Mouse (Mus musculus) heart, postnatal 25 days (tissue): ENCODE measurements at regions not wholly inside any gene's neighbourhood (a gene's known extent, or its start where the extent isn't known, plus 50 kb on each side); places are given as distances from the start of the nearest gene placed in this dataset.

Source experiments
- DNase-seq: peaks from one replicate; pipeline ENCODE4 v3.0.0; 2022; ENCODE audit warnings: low spot score
- intact Hi-C: fragments of 180-260 bp; cut with DNase I; formaldehyde crosslinking; loops from one replicate; pipeline ENCODE4 v1.15.1; 2025

- intact Hi-C loops: no loop called here
- no peak for DNase-seq
These were observed 335.3 kb downstream of the Sox9 start for GRCm38 (mm10) chr11:113117179-113117898.

GRCm38 (mm10) chr11:113120570-113120969, 338.5 kb downstream of the Sox9 start:
- intact Hi-C loops: no loop called here
- no peak for DNase-seq

DNA sequence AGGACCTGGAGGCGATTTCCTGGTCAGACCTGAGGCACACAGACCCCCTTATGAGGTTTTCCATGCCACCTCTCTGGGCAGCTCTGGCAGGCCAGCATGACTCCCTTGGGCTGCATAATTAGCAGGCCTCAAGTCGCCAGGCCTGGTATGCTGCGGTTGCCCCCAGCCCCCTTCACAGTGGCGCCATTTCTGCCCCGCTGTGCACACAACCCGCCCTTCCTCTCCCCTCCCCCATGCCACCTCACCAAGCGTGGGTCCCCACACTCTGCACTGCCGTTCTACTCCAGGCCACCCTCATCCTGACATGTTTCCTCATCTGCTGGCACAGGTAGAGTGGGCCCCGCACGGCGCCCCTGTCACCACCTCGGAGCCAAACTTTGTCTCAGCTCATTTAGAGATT, 339.3 kb downstream of the Sox9 start:
- no peak for DNase-seq
- intact Hi-C loops: no loop called here

- DNase-seq: no peak
- intact Hi-C loops: no loop called here
These were observed 340.1 kb downstream of the Sox9 start for GRCm38 (mm10) chr11:113122137-113122536.

GRCm38 (mm10) chr11:113122964-113123363, 340.9 kb downstream of the Sox9 start:
- DNase-seq: no peak
- intact Hi-C loops: no loop called here

DNA sequence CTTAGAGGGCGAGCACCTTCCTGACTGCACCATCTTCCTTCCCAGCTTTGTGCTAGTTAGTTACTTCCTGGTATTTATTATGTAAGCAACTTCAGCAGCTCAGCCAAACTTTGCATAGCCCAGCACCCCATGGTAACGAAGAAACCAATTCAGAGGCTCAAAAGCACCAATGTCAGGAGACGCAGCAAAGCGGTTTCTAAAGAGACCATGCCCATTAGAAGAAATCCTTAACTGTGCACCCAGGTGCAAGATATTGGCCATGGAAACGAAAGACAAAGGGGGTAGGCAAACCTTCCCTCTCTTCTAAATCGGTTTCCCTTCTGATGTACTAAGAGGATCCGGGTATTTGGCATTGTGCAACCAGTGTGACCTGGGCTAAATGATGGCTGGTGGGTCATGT, 343.8 kb downstream of the Sox9 start:
- intact Hi-C loops: no loop called here
- no peak for DNase-seq

GRCm38 (mm10) chr11:113129192-113129591, 347.2 kb downstream of the Sox9 start:
- intact Hi-C loops: no loop called here

GRCm38 (mm10) chr11:113129975-113130374, 348.0 kb downstream of the Sox9 start:
- DNase-seq: no peak
- intact Hi-C loops: no loop called here

More at GRCm38 (mm10) chr11:113129192-113129591, 347.2 kb downstream of the Sox9 start:
- no peak for DNase-seq

- DNase-seq: no peak
- intact Hi-C loops: no loop called here
These were observed 350.3 kb downstream of the Sox9 start for GRCm38 (mm10) chr11:113132078-113133064.

- intact Hi-C loops: no loop called here
- DNase-seq: no peak
These were observed 351.4 kb downstream of the Sox9 start for GRCm38 (mm10) chr11:113133407-113133806.

GRCm38 (mm10) chr11:113135261-113135660, 353.2 kb downstream of the Sox9 start:
- intact Hi-C loops: no loop called here
- DNase-seq: no peak

DNA sequence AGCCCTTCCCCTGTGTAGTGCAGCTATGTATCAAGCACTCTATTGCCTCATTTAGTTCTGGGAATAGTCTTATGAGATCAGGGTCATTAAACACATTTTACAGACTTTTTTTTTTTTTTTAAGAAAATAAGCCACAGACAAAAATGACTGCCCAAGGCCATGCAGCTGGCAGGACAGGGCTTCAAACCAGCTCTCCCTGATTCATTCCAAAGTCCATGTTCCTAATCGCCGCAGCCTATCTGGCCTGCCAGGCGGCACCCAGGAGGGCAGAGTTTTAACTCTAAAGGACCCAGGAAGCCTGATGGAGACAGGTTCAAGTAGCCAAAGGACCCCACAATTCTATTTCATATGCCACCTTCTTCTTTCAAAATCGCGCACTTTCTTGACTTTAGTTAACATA, 356.4 kb downstream of the Sox9 start:
- DNase-seq: no peak
- intact Hi-C loops: no loop called here

- intact Hi-C loops: no loop called here
- no peak for DNase-seq
These were observed 358.6 kb downstream of the Sox9 start for GRCm38 (mm10) chr11:113140595-113140994.

GRCm38 (mm10) chr11:113142816-113143215, 360.8 kb downstream of the Sox9 start:
- intact Hi-C loops: no loop called here

GRCm38 (mm10) chr11:113143839-113144627, 362.0 kb downstream of the Sox9 start:
- peak; percentile 73 for DNase-seq
- intact Hi-C loops: no loop called here

More at GRCm38 (mm10) chr11:113142816-113143215, 360.8 kb downstream of the Sox9 start:
- DNase-seq: no peak

GRCm38 (mm10) chr11:113145721-113146120, 363.7 kb downstream of the Sox9 start:
- intact Hi-C loops: no loop called here
- no peak for DNase-seq

DNA sequence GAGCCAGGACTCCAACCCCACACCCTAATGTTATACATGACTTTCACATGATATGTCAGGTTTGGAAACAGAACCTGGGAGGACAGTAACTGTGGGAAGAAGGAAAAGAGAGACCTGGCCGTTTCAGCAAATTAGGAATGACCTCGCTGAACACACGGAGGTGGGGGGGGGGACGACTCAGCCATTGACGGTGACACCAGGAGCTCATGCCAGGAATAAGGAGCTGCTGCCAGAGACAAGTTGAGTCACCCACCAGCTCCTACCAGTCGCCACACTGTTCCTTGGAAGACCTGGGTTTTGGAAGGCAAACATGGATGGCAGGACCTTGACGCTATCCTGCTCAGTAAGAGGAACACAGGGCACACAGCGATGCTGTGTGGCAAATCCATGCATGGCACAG, 364.7 kb downstream of the Sox9 start:
- no peak for DNase-seq
- intact Hi-C loops: no loop called here

DNA sequence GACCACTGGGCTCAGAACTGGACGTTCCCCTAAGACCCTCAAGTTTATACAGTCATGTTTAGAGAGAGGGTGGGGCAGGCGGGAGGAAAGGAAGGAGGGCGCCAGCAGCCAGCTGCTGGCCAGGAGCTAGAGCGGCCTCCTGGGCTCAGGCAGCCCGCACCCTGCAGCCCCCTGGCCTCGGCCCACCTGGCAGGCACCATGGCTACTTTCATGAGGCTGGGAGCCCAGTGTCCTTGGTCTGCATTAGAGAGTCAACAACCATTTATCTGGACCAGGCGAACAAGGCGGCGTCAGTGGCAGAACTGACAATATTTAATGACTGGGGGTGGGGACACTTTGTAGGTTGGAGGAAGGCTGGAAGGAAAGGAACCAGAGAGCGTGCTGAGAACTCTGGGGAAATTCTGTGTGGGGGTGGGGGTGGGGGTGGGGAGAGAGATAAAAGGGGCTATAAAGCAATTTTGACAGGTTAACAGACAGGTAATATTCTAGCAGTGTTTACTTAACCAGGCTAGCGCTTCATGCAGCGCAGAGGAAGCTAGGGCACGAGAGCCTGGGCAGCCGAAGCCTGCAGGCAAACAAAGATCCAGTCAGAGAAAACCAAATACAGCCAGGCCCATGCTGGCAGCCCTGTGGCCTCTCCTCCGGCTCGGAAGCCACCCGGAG, 365.6 kb downstream of the Sox9 start:
- intact Hi-C loops: no loop called here
- no peak for DNase-seq

DNA sequence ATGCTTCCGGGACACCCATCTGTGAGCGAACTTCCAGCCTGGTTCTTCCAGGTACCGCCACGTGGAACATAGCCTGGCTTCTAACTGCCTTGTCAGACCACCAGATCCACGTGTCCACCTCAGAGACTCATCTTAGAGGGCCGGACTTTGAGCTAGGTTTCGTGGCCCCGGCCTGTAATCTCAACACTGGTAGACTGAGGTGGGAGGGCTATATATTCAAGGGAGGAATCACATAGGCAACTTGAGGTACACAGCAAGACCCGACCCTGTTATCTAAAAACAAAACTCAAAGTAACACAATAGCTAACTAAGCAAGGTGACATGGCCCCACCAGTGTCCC, 366.1 kb downstream of the Sox9 start:
- intact Hi-C loops: no loop called here

DNA sequence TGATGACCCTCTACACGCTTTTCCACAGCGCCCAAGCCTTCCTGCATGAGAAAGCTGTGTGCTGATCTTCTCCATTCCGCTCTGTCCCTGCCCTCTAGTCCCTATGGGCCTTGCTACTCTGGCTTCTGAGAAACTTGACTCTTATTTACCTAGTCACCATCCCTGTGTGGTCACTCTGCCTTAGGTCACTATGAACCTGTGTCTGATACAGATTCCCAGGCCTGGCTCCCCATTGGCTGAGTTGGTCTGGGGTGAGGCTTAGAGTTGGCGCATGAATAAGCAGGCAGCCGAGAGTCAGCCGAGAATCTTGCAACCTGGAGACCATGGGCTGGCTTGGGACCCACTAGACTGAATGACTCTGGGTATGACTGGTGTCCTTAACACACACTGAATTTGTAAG, 373.5 kb downstream of the Sox9 start:
- DNase-seq: no peak
- intact Hi-C loops: no loop called here

More for the DNA sequence above, 366.1 kb downstream of the Sox9 start:
- DNase-seq: no peak
